Mouse (Mus musculus) spleen, postnatal 14 days (tissue): ENCODE results near the gene Pkn3.

Experiments
- DNase-seq, 2 experiments: peaks; one replicate each; pipeline ENCODE4 v3.0.0; 2021 to 2022; ENCODE audit warnings: low spot score in 2 of 2

Gene Pkn3

DNA sequence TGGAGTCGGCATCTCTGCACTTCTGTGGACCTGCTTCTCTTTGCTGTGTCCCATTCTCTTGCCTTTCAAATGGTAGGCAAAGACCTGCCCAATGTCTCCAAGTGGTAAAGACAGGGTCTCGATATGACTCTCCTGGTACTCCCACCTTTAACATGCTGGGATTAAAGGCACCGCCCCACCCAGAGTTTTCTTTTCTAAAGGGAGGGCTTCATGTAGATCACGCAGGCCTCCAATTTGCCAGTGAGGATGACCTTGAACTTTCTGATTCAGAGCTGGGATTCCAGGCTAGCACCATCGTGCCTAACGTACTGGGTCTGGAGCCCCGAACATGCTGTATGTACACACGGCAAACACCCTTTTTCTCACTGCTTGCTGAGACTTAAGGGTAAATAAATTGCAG is 14.2 kb upstream of the Pkn3 start:
- no peak for DNase-seq

DNA sequence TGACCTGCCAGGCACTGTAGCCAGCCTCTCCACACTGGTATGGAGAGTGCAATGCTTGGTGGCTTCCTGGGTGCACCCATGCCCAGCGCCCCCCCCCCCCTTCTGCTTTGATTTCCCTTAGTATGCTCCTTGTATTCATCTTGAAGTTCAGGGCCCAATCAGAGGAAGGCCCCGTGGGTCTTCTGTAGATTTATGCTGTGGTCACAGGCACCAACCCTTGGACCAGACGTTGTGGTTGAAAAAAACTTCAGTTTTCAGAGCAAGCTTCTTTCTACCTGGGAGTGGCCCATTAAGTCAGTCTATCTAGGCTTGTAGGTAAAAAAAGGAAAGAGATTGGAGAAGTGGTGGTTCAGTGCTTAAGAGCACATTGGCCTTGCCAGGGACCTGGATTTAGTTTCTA is 13.7 kb upstream of the Pkn3 start:
- no peak for DNase-seq

DNA sequence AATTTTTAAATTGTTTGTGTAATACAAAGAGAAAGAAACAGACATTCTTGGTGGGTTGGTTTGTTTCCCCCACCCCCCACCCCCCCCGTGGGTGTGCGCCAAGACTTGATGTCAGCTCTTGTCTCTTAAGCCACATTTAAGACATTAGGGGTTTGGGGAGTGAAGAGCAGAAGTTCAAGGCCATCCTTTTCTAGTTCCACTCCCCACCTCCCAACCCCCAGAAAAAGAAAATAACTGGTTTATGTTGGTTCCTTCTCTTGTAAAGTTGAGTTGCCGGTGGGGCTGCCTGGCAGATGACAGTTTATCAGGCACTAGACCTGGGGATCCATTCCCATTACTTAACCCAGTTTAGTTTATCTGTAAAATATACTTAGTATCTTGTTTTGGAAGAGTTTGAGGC is 13.2 kb upstream of the Pkn3 start:
- no peak for DNase-seq

DNA sequence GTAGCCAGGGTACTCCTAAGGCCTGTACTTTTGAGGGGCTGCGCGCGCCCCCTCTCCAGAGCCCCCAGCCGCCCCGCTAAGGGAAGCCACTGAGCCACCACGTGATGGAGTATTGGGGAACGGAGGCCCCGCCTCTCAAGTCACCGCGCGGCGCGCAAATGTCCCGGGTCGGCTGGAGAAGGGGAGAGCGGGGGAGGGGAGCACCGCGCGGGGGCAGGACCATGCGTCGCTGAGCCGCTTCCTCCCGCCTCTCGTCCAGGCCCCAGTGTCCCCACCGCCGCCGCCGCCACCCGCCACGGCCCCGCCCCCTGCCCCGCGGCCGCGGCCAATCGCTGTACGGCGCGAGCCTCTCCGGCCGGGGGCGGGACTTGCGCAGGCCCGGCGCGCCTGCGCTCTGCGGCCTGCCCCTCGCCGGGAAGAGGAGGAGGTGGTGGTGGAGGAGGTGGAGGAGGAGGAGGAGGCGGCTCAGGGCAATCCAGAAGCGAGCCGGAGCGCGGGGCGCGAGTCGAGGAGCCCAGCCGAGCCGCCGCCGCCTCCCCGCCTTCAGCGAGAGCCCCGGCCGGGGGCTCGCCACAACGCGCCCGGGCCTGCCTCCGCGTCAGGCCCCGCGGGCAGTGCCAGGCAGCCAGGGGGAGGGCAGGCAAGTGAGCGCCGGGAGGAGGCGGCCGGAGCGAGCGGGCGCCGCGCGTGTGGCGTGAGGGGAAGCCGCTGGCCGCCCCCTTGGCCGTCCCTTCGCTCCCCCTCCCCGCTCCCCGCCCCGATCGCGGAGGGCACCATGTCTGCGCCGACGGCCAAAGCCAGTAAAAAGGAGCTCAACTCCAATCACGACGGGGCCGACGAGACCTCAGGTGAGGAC is 11.2 kb upstream of the Pkn3 start:
- DNase-seq, result peak; percentile 91 to 92

DNA sequence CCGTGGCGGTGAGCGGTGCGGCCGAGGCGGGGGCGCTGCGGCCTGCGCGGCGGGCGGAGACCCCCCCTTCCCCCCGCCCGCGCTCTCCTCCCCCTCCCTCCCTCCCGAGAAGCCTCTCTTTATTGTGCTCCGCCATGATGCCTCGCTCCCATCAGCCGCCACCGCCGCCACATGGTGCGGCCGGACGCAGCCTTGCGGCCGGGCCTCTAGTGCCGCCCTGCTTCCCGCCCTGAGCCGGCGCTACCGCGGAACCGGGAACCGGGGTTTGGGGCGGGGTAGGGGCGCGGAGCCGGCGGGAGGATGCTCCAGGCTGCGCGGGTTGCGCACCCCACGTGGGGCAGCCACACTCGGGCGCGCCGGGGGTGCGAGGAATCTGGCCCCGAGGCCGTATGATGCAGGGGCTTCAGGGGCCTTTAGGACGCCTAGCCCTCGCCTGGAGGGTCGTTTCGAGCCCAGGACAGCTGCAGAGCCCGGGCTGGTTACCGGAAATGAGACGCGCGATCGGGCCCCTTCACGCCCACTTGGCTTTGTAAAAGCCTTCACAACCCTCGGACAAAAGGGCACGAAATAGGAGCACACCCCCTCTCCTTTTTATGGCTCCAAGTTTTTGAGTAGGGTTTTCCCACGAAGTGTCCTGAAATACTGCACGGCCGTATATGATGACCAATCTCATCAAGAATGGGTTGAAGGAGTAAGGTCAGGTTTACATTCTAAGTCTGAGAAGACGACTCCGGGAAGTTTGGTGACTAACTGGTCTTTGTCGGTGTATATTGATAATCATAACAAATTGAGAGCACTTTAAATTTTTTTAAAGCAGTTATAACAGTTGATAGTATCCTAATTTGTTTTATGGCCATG is 10.2 kb upstream of the Pkn3 start:
- DNase-seq, result peak; percentile 25 to 45

- DNase-seq, result no peak
These were observed 9.5 kb upstream of the Pkn3 start for GRCm38 (mm10) chr2:30067962-30068361.

- DNase-seq, result no peak
These were observed 4.6 kb upstream of the Pkn3 start for GRCm38 (mm10) chr2:30072875-30073274.

- no peak for DNase-seq
These were observed 4.2 kb upstream of the Pkn3 start for GRCm38 (mm10) chr2:30073285-30073684.

DNA sequence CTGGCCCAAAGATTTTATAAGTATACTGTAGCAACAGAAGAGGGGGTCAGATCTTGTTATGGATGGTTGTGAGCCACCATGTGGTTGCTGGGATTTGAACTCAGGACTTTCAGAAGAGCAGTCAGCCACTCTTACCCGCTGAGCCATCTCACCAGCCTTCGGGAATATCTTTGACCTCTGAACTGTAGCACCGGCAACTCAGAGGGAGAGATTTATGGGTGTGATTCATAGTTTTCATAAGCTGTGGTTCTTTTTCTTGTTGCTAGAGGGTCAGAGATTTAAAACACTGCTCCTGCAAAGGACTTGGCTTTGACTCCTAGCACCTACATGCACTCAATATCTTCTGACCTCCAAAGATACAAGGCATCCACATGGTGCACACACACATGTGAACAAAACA is 1.9 kb upstream of the Pkn3 start:
- DNase-seq, result no peak

DNA sequence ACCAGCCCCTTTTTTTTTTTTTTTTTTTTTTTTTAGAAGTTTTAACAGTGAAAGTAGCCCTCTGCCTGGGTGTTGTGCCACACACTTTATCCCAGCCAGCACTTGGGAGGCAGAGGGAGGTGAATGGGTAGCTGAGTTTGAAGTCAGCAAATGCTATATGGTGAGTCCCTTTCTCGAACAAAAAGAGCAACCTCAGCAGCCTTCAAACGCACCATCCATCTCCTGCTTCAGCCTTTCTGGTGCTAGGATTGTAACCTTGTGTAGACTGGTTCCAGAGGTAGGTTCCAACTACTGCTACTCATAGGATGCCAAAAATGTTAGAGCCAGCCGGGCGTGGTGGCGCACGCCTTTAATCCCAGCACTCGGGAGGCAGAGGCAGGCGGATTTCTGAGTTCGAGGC is 1.0 kb upstream of the Pkn3 start:
- no peak for DNase-seq

DNA sequence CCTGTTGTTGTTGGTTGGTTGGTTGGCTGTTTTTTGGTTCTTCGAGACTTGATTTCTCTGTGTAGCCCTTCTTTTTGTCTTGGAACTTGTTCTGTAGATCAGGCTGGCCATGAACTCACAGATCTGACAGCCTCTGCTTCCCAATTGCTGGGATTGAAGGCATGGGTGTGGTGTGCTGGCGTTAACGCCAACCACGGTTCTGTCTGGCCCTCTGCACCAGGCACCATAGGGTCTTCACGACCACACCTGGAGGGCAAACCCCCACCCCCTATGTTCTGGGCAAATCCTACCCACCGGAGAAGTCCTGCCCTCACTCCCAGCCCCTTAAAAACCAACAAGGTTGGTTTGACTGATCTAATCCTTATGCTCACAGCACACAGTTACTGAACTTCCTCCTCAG is 525 bp upstream of the Pkn3 start:
- DNase-seq, result no peak

DNA sequence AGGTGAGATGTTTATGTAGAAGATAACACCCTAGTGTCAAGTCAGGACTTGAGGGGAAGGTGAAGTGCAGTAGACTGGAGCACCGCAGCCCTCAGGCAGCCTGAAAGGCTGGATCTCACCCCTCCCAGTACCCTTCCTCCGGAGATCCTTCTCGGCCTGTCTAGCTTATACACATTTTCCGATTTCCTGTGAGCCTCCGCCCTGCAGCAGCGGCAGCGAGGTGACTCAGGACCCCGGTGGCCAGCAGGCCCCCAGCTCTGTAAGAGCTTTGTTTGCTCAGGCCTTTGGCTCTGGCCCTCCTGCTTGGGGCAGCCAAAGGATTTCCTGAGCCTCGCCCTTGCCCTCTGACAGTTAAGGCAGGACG is 847 bp downstream of the Pkn3 start:
- DNase-seq, result no peak

DNA sequence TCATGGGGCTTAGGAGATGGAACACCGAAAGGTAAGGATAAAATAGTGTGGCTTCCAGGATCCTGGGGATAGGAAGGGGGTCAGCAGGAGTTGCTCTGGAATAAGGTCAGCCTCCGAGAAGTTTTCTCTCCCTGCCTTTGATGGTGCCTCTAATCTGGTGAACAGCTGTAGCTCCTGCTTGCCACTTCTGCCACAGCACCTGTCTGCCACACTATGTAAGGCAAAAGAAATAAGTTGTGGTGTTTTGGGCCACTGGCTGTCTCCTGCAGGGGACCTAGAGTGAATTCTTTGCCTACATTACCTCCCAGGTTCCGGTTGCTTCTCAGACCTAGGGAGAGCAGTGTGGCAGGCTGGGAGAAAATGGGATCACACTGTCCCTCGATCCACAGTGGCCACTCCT is 1.3 kb downstream of the Pkn3 start:
- DNase-seq, result no peak

- no peak for DNase-seq
These were observed 2.8 kb downstream of the Pkn3 start for GRCm38 (mm10) chr2:30080181-30080800.

DNA sequence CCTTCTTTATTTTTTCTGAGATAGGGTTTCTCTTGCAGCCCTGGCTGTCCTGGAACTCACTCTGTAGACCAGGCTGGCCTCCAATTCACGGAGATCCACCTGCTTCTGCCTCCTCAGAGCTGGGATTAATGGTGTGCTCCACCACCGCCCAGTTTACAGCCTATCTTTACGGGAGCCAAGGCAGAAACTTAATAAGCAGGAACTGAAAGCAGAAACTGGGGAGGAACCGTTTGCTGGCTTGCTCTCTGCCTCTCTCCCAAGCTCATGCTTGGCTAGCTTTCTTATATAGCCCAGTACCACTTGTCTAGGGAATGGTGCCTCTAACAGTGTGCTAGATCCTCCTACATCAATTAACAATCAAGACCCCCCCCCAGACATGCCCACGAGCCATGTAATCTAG is 6.6 kb downstream of the Pkn3 start:
- DNase-seq, result no peak

- no peak for DNase-seq
These were observed 7.1 kb downstream of the Pkn3 start for GRCm38 (mm10) chr2:30084632-30085031.

DNA sequence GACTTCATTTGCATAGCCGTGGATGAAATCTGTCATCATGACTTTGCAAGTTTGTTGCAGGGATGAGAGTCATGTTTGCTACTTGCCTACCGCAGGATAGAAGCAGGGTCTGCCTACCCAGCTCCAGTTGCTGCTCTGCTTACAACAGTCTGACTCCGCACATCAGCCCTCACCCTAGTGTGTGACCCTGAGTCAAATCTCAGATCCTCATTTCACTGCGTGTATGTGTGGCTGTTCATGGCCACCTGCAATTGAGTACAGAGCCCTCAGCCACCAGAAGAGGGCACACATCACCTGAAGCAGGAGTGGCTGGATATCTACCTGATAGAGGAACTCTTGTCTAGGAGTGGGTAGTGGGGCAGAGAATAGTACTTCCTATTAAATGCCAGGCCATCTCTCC is 9.8 kb downstream of the Pkn3 start:
- no peak for DNase-seq

DNA sequence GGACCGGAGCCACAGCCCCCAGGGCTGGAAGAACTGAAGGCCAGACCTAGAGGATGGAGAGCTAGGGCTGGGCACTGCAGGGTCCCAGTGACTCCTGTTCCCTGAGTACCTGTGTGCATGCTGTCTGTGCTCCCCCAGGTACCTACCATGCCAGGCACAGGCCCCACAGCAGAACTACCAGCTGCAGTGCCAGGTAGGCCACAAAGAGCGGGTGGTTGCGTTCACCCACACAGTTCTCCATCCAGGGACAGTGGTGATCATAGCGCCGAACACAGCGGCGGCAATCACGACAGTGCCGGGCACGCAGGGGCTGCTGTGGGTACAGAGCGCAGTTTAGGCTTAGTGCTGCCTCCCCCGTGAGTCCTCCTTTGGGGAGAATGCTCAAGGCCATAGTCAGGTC is 14.0 kb downstream of the Pkn3 start:
- DNase-seq, result no peak

GRCm38 (mm10) chr2:30092280-30092918 is 14.9 kb downstream of the Pkn3 start:
- DNase-seq, result no peak

- DNase-seq, result peak; percentile 90 to 91
These were observed 16.2 kb downstream of the Pkn3 start, which contains the start of gene Zdhhc12 for GRCm38 (mm10) chr2:30093471-30094207. Gene Zdhhc12 (minus strand): TSS chr2:30093648.

- DNase-seq, result no peak
These were observed 16.7 kb downstream of the Pkn3 start for GRCm38 (mm10) chr2:30094208-30094588.
